Mouse (Mus musculus) heart, postnatal 0 days (tissue): ENCODE measurements at regions not wholly inside any gene's neighbourhood (a gene's known extent, or its start where the extent isn't known, plus 50 kb on each side); places are given as distances from the start of the nearest gene placed in this dataset.

Experiments
- ATAC-seq: fragments of 200-750 bp; cut with Nextera tagmentation; 2 replicates; pipeline ENCODE4 v1.8.0; 2017; ENCODE audit warnings: low read depth, moderate number of reproducible peaks, moderate library complexity; ENCODE audit not compliant: insufficient read depth
- DNase-seq: peaks from one replicate; pipeline ENCODE4 v3.0.0-alpha.2; 2016; ENCODE audit warnings: low spot score
- H3K27ac ChIP-seq: fragments of 300-500 bp; sonication (generic); 2 replicates; pipeline ENCODE4 v1.5.1; 2014; ENCODE audit warnings: low read depth, mild to moderate bottlenecking
- H3K27me3 ChIP-seq: fragments of 300-500 bp; sonication (generic); 2 replicates; pipeline ENCODE4 v1.6.1; 2014; ENCODE audit warnings: low read length, mixed read lengths; ENCODE audit not compliant: control insufficient read depth, insufficient read depth
- H3K36me3 ChIP-seq: fragments of 300-500 bp; sonication (generic); replicated peaks from 2 replicates; pipeline ENCODE4 v1.6.1; 2014; ENCODE audit warnings: low read length, mixed read lengths; ENCODE audit not compliant: control insufficient read depth, insufficient read depth
- H3K4me1 ChIP-seq: fragments of 300-500 bp; sonication (generic); 2 replicates; pipeline ENCODE4 v1.6.1; 2014; ENCODE audit warnings: antibody characterized with exemption; ENCODE audit not compliant: control insufficient read depth, insufficient read depth
- H3K4me2 ChIP-seq: fragments of 300-500 bp; sonication (generic); 2 replicates; pipeline ENCODE4 v1.6.1; 2014; ENCODE audit warnings: low read depth, mild to moderate bottlenecking, low read length, moderate library complexity
- H3K4me3 ChIP-seq: fragments of 300-500 bp; sonication (generic); 2 replicates; pipeline ENCODE4 v1.5.1; 2014; ENCODE audit warnings: low read depth, low read length
- H3K9ac ChIP-seq: fragments of 300-500 bp; sonication (generic); replicated peaks from 2 replicates; pipeline ENCODE4 v1.6.1; 2014; ENCODE audit warnings: low read depth, low read length, mixed read lengths
- H3K9me3 ChIP-seq: fragments of 300-500 bp; sonication (generic); replicated peaks from 2 replicates; pipeline ENCODE4 v1.6.1; 2016; ENCODE audit warnings: low read length; ENCODE audit not compliant: control insufficient read depth
- CTCF ChIP-seq: IDR thresholded peaks from 2 replicates; pipeline ENCODE4 v1.5.1; 2016; ENCODE audit warnings: antibody characterized with exemption, control low read depth, low read depth
- EP300 ChIP-seq: IDR thresholded peaks from 2 replicates; pipeline ENCODE4 v1.6.1; 2016; ENCODE audit warnings: antibody characterized with exemption, low read depth
- WGBS: fragments of 180-500 bp; shearing (Covaris S2); extraction: QIAGEN DNeasy Blood & Tissue Kit; methylation state at CpG from one replicate; pipeline ENCODE4 v1.1.7; 2014; 5-methylcytosine and 5-hydroxymethylcytosine counted together

GRCm38 (mm10) chr2:166279676-166280075 lies 124.2 kb upstream of the Sulf2 start:
- no peaks in the 10 kb centered on the region for H3K27me3 ChIP-seq
- no peak overlapping the region for H3K9ac ChIP-seq
- no peaks in the 10 kb centered on the region for H3K4me1 ChIP-seq
- H3K27ac ChIP-seq: no peak overlapping the region
- no peak for DNase-seq
- no peak overlapping the region for H3K4me2 ChIP-seq
- no peaks in the 10 kb centered on the region for H3K36me3 ChIP-seq
- 90% methylated on average over 15 of the region's 15 CpGs for WGBS
- no peak overlapping the region for H3K4me3 ChIP-seq
- H3K9me3 ChIP-seq: no peaks in the 10 kb centered on the region
- TF ChIP-seq CTCF (no peak), EP300 (no peak)
- no peak for ATAC-seq

GRCm38 (mm10) chr2:166275398-166275797 lies 119.9 kb upstream of the Sulf2 start:
- no peaks in the 10 kb centered on the region for H3K27me3 ChIP-seq

GRCm38 (mm10) chr2:166274016-166274346 lies 118.5 kb upstream of the Sulf2 start:
- Histone ChIP-seq H3K4me2 (peak overlapping the region; percentile 24; the same call in 1 of the 2 replicates), H3K4me1 (no peaks in the 10 kb centered on the region), H3K36me3 (no peaks in the 10 kb centered on the region), H3K4me3 (no peak overlapping the region), H3K9me3 (no peaks in the 10 kb centered on the region), H3K9ac (0 out of 2 replicates have a peak overlapping the region, but pooled peaks have one; percentile 20), H3K27ac (no peak overlapping the region), H3K27me3 (no peaks in the 10 kb centered on the region)
- 74% methylated on average over 2 of the region's 2 CpGs for WGBS
- no peak for TF ChIP-seq EP300
- TF ChIP-seq CTCF: no peak
- ATAC-seq (no peak), DNase-seq (no peak)

More at GRCm38 (mm10) chr2:166275398-166275797, 119.9 kb upstream of the Sulf2 start:
- no peak for ATAC-seq
- TF ChIP-seq CTCF (no peak), EP300 (no peak)
- no peak overlapping the region for H3K9ac ChIP-seq
- 79% methylated on average over 8 of the region's 8 CpGs for WGBS
- DNase-seq: no peak
- H3K4me2 ChIP-seq: no peak overlapping the region
- no peaks in the 10 kb centered on the region for H3K9me3 ChIP-seq
- no peak overlapping the region for H3K4me3 ChIP-seq
- no peaks in the 10 kb centered on the region for H3K36me3 ChIP-seq
- no peak overlapping the region for H3K27ac ChIP-seq
- H3K4me1 ChIP-seq: no peaks in the 10 kb centered on the region

GRCm38 (mm10) chr2:166273312-166274015 lies 118.0 kb upstream of the Sulf2 start:
- Histone ChIP-seq H3K36me3 (no peaks in the 10 kb centered on the region), H3K27ac (no peak overlapping the region), H3K27me3 (no peaks in the 10 kb centered on the region), H3K4me1 (no peaks in the 10 kb centered on the region), H3K4me2 (peak overlapping the region; percentile 24), H3K9me3 (no peaks in the 10 kb centered on the region), H3K4me3 (no peak overlapping the region), H3K9ac (0 out of 2 replicates have a peak overlapping the region, but pooled peaks have one; percentile 20)
- ATAC-seq: no peak; the same call in 1 of the 2 replicates
- DNase-seq: peak; percentile 70
- WGBS: 50% methylated on average over 23 of the region's 23 CpGs
- TF ChIP-seq CTCF: no peak
- TF ChIP-seq EP300: no peak

GRCm38 (mm10) chr2:166272841-166273240 lies 117.4 kb upstream of the Sulf2 start:
- no peaks in the 10 kb centered on the region for H3K27me3 ChIP-seq
- no peak overlapping the region for H3K4me3 ChIP-seq
- H3K4me1 ChIP-seq: no peaks in the 10 kb centered on the region
- H3K27ac ChIP-seq: no peak overlapping the region
- 92% methylated on average over 1 of the region's 1 CpGs for WGBS
- no peaks in the 10 kb centered on the region for H3K36me3 ChIP-seq
- TF ChIP-seq EP300 (no peak), CTCF (no peak)
- H3K4me2 ChIP-seq: no peak overlapping the region
- H3K9ac ChIP-seq: no peak overlapping the region
- no peak for ATAC-seq
- no peak for DNase-seq
- no peaks in the 10 kb centered on the region for H3K9me3 ChIP-seq

- ATAC-seq: no peak
- Histone ChIP-seq H3K27ac (no peak overlapping the region), H3K36me3 (no peaks in the 10 kb centered on the region), H3K9ac (no peak overlapping the region), H3K4me2 (no peak overlapping the region), H3K27me3 (no peaks in the 10 kb centered on the region), H3K4me3 (no peak overlapping the region), H3K9me3 (no peaks in the 10 kb centered on the region), H3K4me1 (no peaks in the 10 kb centered on the region)
- WGBS: 62% methylated on average over 7 of the region's 7 CpGs
- no peak for TF ChIP-seq EP300
- TF ChIP-seq CTCF: no peak
- no peak for DNase-seq
Observed at GRCm38 (mm10) chr2:166272190-166272543, 116.7 kb upstream of the Sulf2 start.
